ENCODE assay signal across 26 mouse cellular contexts in genomic region chr6:66972300-66972699, GRCm38 (mm10).
DNase-seq lines count a peak whose midpoint lies in the region; ATAC-seq and TF ChIP-seq lines count a peak whose summit lies in the region.
"Had no signal": no experiment of that assay in that cellular context is flagged by ENCODE, and none has a peak within 500 bp of the region (broad histone marks: within the 10 kb centered on the region; RNA-seq: fewer than 3 reads in every experiment).

No protein-coding gene starts in this region.

- H3K4me3 ChIP-seq in thymus, adult 2 months (ENCODE audit: control insufficient read depth, insufficient read depth, low read length), result no peak overlapping the region
- H3K4me3 ChIP-seq: gastrocnemius, adult 2 months; heart, embryonic 13.5 days; left cerebral cortex, adult 2 months; liver, embryonic 12.5 days; lung, embryonic 15.5 days; midbrain, embryonic 12.5 days; neural tube, embryonic 13.5 days had no signal

- H3K36me3 ChIP-seq in thymus, adult 2 months (ENCODE audit: control insufficient read depth, insufficient read depth, low read length), result no peaks in the 10 kb centered on the region
- H3K36me3 ChIP-seq: heart, embryonic 13.5 days; liver, embryonic 12.5 days; lung, embryonic 15.5 days; midbrain, embryonic 12.5 days; neural tube, embryonic 13.5 days had no signal

- no peaks in the 10 kb centered on the region for H3K27me3 ChIP-seq in thymus, adult 2 months (ENCODE audit: control insufficient read depth, insufficient read depth, low read length)
- H3K27me3 ChIP-seq: heart, embryonic 13.5 days; liver, embryonic 12.5 days; lung, embryonic 15.5 days; neural tube, embryonic 13.5 days; Patski had no signal

- TF ChIP-seq CTCF in thymus, adult 2 months (IDR thresholded peaks at IDR 0.05; ENCODE audit: borderline replicate concordance, control insufficient read depth, extremely low read depth, insufficient read depth, low read length, poor library complexity), result no peak

- no peak overlapping the region for H3K27ac ChIP-seq in thymus, adult 2 months (ENCODE audit: control insufficient read depth, insufficient read depth, low read length)
- H3K27ac ChIP-seq: heart, embryonic 13.5 days; liver, embryonic 12.5 days; lung, embryonic 15.5 days; midbrain, embryonic 12.5 days; neural tube, embryonic 13.5 days had no signal

- no peak for TF ChIP-seq POLR2A in thymus, adult 2 months (IDR thresholded peaks at IDR 0.05; ENCODE audit: control insufficient read depth, extremely low read depth, insufficient read depth, low read length, poor library complexity)

- peak; percentile 32 for DNase-seq in thymus, adult 2 months
- DNase-seq in thymus, postnatal 10 days (ENCODE audit: low spot score in 2 of 2), result no peak
- no peak for DNase-seq in right cerebral cortex, adult 2 months (ENCODE audit: low spot score in 2 of 2)
- DNase-seq in testis, postnatal 14 days (ENCODE audit: low spot score), result no peak
- DNase-seq in layer of hippocampus, adult 18-20 months (ENCODE audit: low spot score in 2 of 2), result no peak
- DNase-seq: adrenal gland, postnatal 25 days; B cell, adult 2 months; cerebellum, adult 11 months; cerebellum, postnatal 10 days; forebrain, postnatal 0 days; gastrocnemius, adult 2 months; heart, postnatal 4 days; kidney, adult 2 months; kidney, postnatal 25 days; layer of hippocampus, adult 9-11 months; lung, postnatal 4 days; right cerebral cortex, postnatal 14 days had no signal

- H3K4me1 ChIP-seq in thymus, adult 2 months (replicated peaks; ENCODE audit: control insufficient read depth, insufficient read depth, low read length), result peaks cover 13% of the 10 kb centered on the region

- 7% methylated on average over 8 of the region's 8 CpGs for WGBS in thymus, adult 2 months

- ATAC-seq in hematopoietic stem cell, adult 5-6 weeks (replicated peaks in 1 of 2; ENCODE audit: insufficient read depth in 1 of 2, low FRiP score in 2 of 2, low TSS enrichment in 1 of 2, low read depth in 1 of 2, poor library complexity in 2 of 2, severe bottlenecking in 2 of 2), result peak; percentile 1 to 12; a peak in 1 of 4 replicates
- ATAC-seq in neutrophil, adult 5-6 weeks (ENCODE audit: extremely low read depth, insufficient number of reproducible peaks, low FRiP score, poor library complexity, severe bottlenecking), result peak; percentile 21; the same call in 1 of the 2 replicates
- ATAC-seq: liver, embryonic 12.5 days; Patski had no signal
